Mouse (Mus musculus): ENCODE measurements at regions not wholly inside any gene's neighbourhood (a gene's known extent, or its start where the extent isn't known, plus 50 kb on each side); places are given as distances from the start of the nearest gene placed in this dataset.

GRCm38 (mm10) chr5:119052354-119052996 lies 492.0 kb downstream of the Med13l start:
- TF ChIP-seq CTCF (IDR thresholded peaks at IDR 0.05; ENCODE audit: extremely low read depth, insufficient read depth, low read length), result no peak
- no peak for TF ChIP-seq POLR2A (IDR thresholded peaks at IDR 0.05; ENCODE audit: extremely low read depth, insufficient read depth, low read length)
